Comparison of ENCODE assay signal across 12 mouse cellular contexts in the genomic region with DNA sequence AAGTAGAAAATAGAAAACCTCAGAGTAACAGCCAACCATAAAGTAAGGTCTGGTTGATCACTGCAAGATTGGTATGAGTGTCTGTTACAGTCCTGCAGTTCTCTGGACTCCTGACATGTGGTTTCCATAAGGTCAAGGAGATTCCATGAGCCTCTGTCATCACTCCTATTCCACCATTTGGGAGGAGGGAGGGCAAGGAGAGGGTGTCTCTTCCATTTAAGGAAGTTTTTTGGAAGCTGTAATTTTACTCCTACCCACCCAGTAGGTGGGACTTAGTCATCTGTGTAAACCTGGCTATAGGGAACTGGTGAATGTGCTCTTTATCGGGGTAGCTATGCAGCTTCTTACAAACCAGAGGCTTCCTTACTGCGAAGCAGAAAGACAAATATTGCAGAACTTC.
DNase-seq lines count a peak whose midpoint lies in the region; ATAC-seq and TF ChIP-seq lines count a peak whose summit lies in the region.
"Had no signal": no experiment of that assay in that cellular context is flagged by ENCODE, and none has a peak within 500 bp of the region (broad histone marks: within the 10 kb centered on the region; RNA-seq: fewer than 3 reads in every experiment).

No protein-coding gene starts in this region.

- no peaks in the 10 kb centered on the region for H3K36me3 ChIP-seq in hindbrain, embryonic 10.5 days
- H3K36me3 ChIP-seq in hindbrain, postnatal 0 days (ENCODE audit: insufficient read depth, low read length), result no peaks in the 10 kb centered on the region
- no peaks in the 10 kb centered on the region for H3K36me3 ChIP-seq in stomach, embryonic 16.5 days (ENCODE audit: control insufficient read depth, insufficient read depth, low read length)
- H3K36me3 ChIP-seq in midbrain, embryonic 11.5 days (ENCODE audit: control insufficient read depth, insufficient read depth, low read length), result no peaks in the 10 kb centered on the region
- H3K36me3 ChIP-seq: hindbrain, embryonic 15.5 days; kidney, embryonic 15.5 days had no signal

- no peak for TF ChIP-seq POLR2A in embryonic fibroblast, embryonic 13.5 days (IDR thresholded peaks at IDR 0.05; ENCODE audit: low read depth, low read length)

- no peak for ATAC-seq in hindbrain, postnatal 0 days
- ATAC-seq in Patski, result peak; percentile 73
- ATAC-seq in stomach, embryonic 16.5 days (ENCODE audit: insufficient read depth, low FRiP score), result no peak
- ATAC-seq in midbrain, embryonic 11.5 days (ENCODE audit: low FRiP score), result no peak

- CTCF ChIA-PET in Patski (lab: Charles Lee), result interaction anchor here (0.9 to 1.6 kb wide), 4 partner anchors 13 to 141 kb away, joined by 3 read pairs; no protein-coding TSS in a partner anchor

- 74% methylated on average over 2 of the region's 2 CpGs for WGBS in hindbrain, embryonic 10.5 days
- 86% methylated on average over 2 of the region's 2 CpGs for WGBS in hindbrain, postnatal 0 days
- 67% methylated on average over 2 of the region's 2 CpGs for WGBS in stomach, embryonic 16.5 days
- 78% methylated on average over 2 of the region's 2 CpGs for WGBS in midbrain, embryonic 11.5 days

- H3K4me2 ChIP-seq in hindbrain, postnatal 0 days (ENCODE audit: low read depth, low read length), result no peak overlapping the region
- no peak overlapping the region for H3K4me2 ChIP-seq in stomach, embryonic 16.5 days (ENCODE audit: low read depth, low read length)
- H3K4me2 ChIP-seq in midbrain, embryonic 11.5 days, result no peak overlapping the region
- H3K4me2 ChIP-seq: hindbrain, embryonic 15.5 days; kidney, embryonic 15.5 days had no signal

- peak; percentile 27 for DNase-seq in hindbrain, embryonic 10.5 days (ENCODE audit: low spot score)
- DNase-seq in hindbrain, postnatal 0 days (ENCODE audit: low spot score), result no peak
- DNase-seq in Patski (ENCODE audit: low read depth, low spot score), result no peak
- DNase-seq in cerebellum, adult 11 months, result no peak
- no peak for DNase-seq in midbrain, embryonic 11.5 days (ENCODE audit: low spot score, missing footprints)
- DNase-seq: adrenal gland, postnatal 36 days; gastrocnemius, adult 2 months; right cerebral cortex, postnatal 25 days had no signal

- H3K27me3 ChIP-seq in hindbrain, embryonic 10.5 days (ENCODE audit: insufficient read depth, poor library complexity, severe bottlenecking), result no peaks in the 10 kb centered on the region
- H3K27me3 ChIP-seq in hindbrain, postnatal 0 days (ENCODE audit: insufficient read depth, low read length), result no peaks in the 10 kb centered on the region
- H3K27me3 ChIP-seq in Patski, result no peaks in the 10 kb centered on the region
- H3K27me3 ChIP-seq in stomach, embryonic 16.5 days (ENCODE audit: control insufficient read depth, insufficient read depth, low read length), result no peaks in the 10 kb centered on the region
- no peaks in the 10 kb centered on the region for H3K27me3 ChIP-seq in midbrain, embryonic 11.5 days (ENCODE audit: control insufficient read depth, insufficient read depth, low read length)
- H3K27me3 ChIP-seq: hindbrain, embryonic 15.5 days; kidney, embryonic 15.5 days had no signal

- H3K4me3 ChIP-seq in hindbrain, embryonic 10.5 days, result no peak overlapping the region
- H3K4me3 ChIP-seq in hindbrain, postnatal 0 days (ENCODE audit: low read length), result no peak overlapping the region
- H3K4me3 ChIP-seq in embryonic fibroblast, embryonic 13.5 days (ENCODE audit: insufficient read depth, low read length), result no peak overlapping the region
- no peak overlapping the region for H3K4me3 ChIP-seq in stomach, embryonic 16.5 days (replicated peaks; ENCODE audit: low read length)
- H3K4me3 ChIP-seq in midbrain, embryonic 11.5 days (ENCODE audit: low read depth, low read length), result no peak overlapping the region
- H3K4me3 ChIP-seq: gastrocnemius, adult 2 months; hindbrain, embryonic 15.5 days; kidney, embryonic 15.5 days had no signal

- no peak overlapping the region for H3K9ac ChIP-seq in hindbrain, postnatal 0 days (replicated peaks; ENCODE audit: low read length)
- no peak overlapping the region for H3K9ac ChIP-seq in stomach, embryonic 16.5 days (ENCODE audit: low read length)
- no peak overlapping the region for H3K9ac ChIP-seq in midbrain, embryonic 11.5 days (ENCODE audit: low read length)
- H3K9ac ChIP-seq: hindbrain, embryonic 15.5 days; kidney, embryonic 15.5 days had no signal

- H3K4me1 ChIP-seq in hindbrain, embryonic 10.5 days (replicated peaks), result no peaks in the 10 kb centered on the region
- H3K4me1 ChIP-seq in hindbrain, postnatal 0 days (ENCODE audit: insufficient read depth, low read length), result no peaks in the 10 kb centered on the region
- H3K4me1 ChIP-seq in embryonic fibroblast, embryonic 13.5 days (ENCODE audit: control insufficient read depth, insufficient read depth, low read length), result peaks cover 15% of the 10 kb centered on the region
- no peaks in the 10 kb centered on the region for H3K4me1 ChIP-seq in stomach, embryonic 16.5 days (ENCODE audit: control insufficient read depth, insufficient read depth, low read length)
- no peaks in the 10 kb centered on the region for H3K4me1 ChIP-seq in midbrain, embryonic 11.5 days (ENCODE audit: control insufficient read depth, insufficient read depth, low read length)
- H3K4me1 ChIP-seq: hindbrain, embryonic 15.5 days; kidney, embryonic 15.5 days had no signal

- in situ Hi-C loops in Patski (cut with MboI; ENCODE audit: low pct_unique_long_range_greater_than_20kb), result no loop called here

- H3K9me3 ChIP-seq in hindbrain, embryonic 10.5 days, result no peaks in the 10 kb centered on the region
- no peaks in the 10 kb centered on the region for H3K9me3 ChIP-seq in hindbrain, postnatal 0 days (ENCODE audit: low read length)
- H3K9me3 ChIP-seq in stomach, embryonic 16.5 days (replicated peaks; ENCODE audit: control insufficient read depth, low read length), result no peaks in the 10 kb centered on the region
- no peaks in the 10 kb centered on the region for H3K9me3 ChIP-seq in midbrain, embryonic 11.5 days (ENCODE audit: control insufficient read depth, low read length)
- H3K9me3 ChIP-seq: hindbrain, embryonic 15.5 days; kidney, embryonic 15.5 days had no signal

- POLR2A ChIA-PET in Patski (lab: Charles Lee), result no interaction called here

- no peak overlapping the region for H3K27ac ChIP-seq in hindbrain, embryonic 10.5 days
- no peak overlapping the region for H3K27ac ChIP-seq in hindbrain, postnatal 0 days
- H3K27ac ChIP-seq in embryonic fibroblast, embryonic 13.5 days (ENCODE audit: insufficient read depth, low read length), result peak overlapping the region; percentile 92
- peak overlapping the region; percentile 84; the same call in 1 of the 2 replicates for H3K27ac ChIP-seq in stomach, embryonic 16.5 days (ENCODE audit: low read length)
- no peak overlapping the region for H3K27ac ChIP-seq in midbrain, embryonic 11.5 days (ENCODE audit: low read depth, low read length)
- H3K27ac ChIP-seq: gastrocnemius, adult 2 months; hindbrain, embryonic 15.5 days; kidney, embryonic 15.5 days had no signal

- no peak for TF ChIP-seq CTCF in hindbrain, postnatal 0 days (IDR thresholded peaks at IDR 0.05; ENCODE audit: low read depth)
- no peak for TF ChIP-seq CTCF in Patski (IDR thresholded peaks at IDR 0.05)
- no peak for TF ChIP-seq CTCF in embryonic fibroblast, embryonic 13.5 days (IDR thresholded peaks at IDR 0.05; ENCODE audit: borderline replicate concordance, insufficient read depth, low read length)

Comparison
In these comparisons a context has a peak if more than half of its experiments do, and no peak if none do; other contexts are left out.
1. H3K27ac ChIP-seq: peak in embryonic fibroblast, embryonic 13.5 days (single experiment) and stomach, embryonic 16.5 days (single experiment); none in hindbrain, embryonic 10.5 days (single experiment), hindbrain, postnatal 0 days (single experiment) and midbrain, embryonic 11.5 days (single experiment).